Mouse (Mus musculus) stomach, embryonic 16.5 days (tissue): ENCODE measurements around the gene Aifm1. TPM values are rescaled to one million over a fixed set of nuclear protein-coding genes. Genes with fewer than 3 reads are reported as not detected.
"Not testable (repeated sequence)": the region's sequence is repeated elsewhere in the genome, so short reads cannot be mapped to it uniquely, and the experiment has no call there.

Source experiments
- ATAC-seq: fragments of 200-750 bp; cut with Nextera tagmentation; 2 replicates; pipeline ENCODE4 v1.8.0; 2017; ENCODE audit warnings: moderate number of reproducible peaks, moderate TSS enrichment; ENCODE audit not compliant: insufficient read depth, low FRiP score
- H3K27ac ChIP-seq: fragments of 300-500 bp; sonication (generic); 2 replicates; pipeline ENCODE4 v1.5.1; 2014; ENCODE audit warnings: low read length
- H3K27me3 ChIP-seq: fragments of 300-500 bp; sonication (generic); 2 replicates; pipeline ENCODE4 v1.6.1; 2014; ENCODE audit warnings: low read length, control low read depth, mixed read lengths; ENCODE audit not compliant: control insufficient read depth, insufficient read depth
- H3K36me3 ChIP-seq: fragments of 300-500 bp; sonication (generic); 2 replicates; pipeline ENCODE4 v1.6.1; 2014; ENCODE audit warnings: low read length; ENCODE audit not compliant: control insufficient read depth, insufficient read depth
- H3K4me1 ChIP-seq: fragments of 300-500 bp; sonication (generic); 2 replicates; pipeline ENCODE4 v1.6.1; 2014; ENCODE audit warnings: low read length, control low read depth, mixed read lengths; ENCODE audit not compliant: control insufficient read depth, insufficient read depth
- H3K4me2 ChIP-seq: fragments of 300-500 bp; sonication (generic); 2 replicates; pipeline ENCODE4 v1.6.1; 2014; ENCODE audit warnings: low read depth, low read length, mixed read lengths
- H3K4me3 ChIP-seq: fragments of 300-500 bp; sonication (generic); replicated peaks from 2 replicates; pipeline ENCODE4 v1.5.1; 2014; ENCODE audit warnings: mild to moderate bottlenecking, low read length
- H3K9ac ChIP-seq: fragments of 300-500 bp; sonication (generic); 2 replicates; pipeline ENCODE4 v1.6.1; 2014; ENCODE audit warnings: low read length
- H3K9me3 ChIP-seq: fragments of 300-500 bp; sonication (generic); replicated peaks from 2 replicates; pipeline ENCODE4 v1.6.1; 2016; ENCODE audit warnings: low read length, control low read depth; ENCODE audit not compliant: control insufficient read depth
- WGBS: fragments of 180-500 bp; shearing (Covaris S2); extraction: QIAGEN DNeasy Blood & Tissue Kit; methylation state at CpG from one replicate; pipeline ENCODE4 v1.1.7; 2014; 5-methylcytosine and 5-hydroxymethylcytosine counted together
- polyA plus RNA-seq: library from polyadenylated mRNA; unstranded; fragments of >200 nt; fragmentation: Nextera tagmentation; extraction: Ambion mirVana; gene quantifications from 2 replicates; pipeline ENCODE4 v1.2.1, GENCODE M21; 2015

Gene Aifm1
- polyA plus RNA-seq, 1 experiment from 2014 or later = 81.0 TPM

GRCm38 (mm10) chrX:48452931-48453673 is 60.3 kb downstream of the Aifm1 start:
- Histone ChIP-seq H3K4me1 (0 out of 2 replicates have a peak, but pooled peaks cover 6% of the 10 kb centered on the region), H3K27me3 (no peaks in the 10 kb centered on the region), H3K9ac (peak overlapping the region; percentile 81), H3K36me3 (no peaks in the 10 kb centered on the region), H3K27ac (peak overlapping the region; percentile 87), H3K4me2 (peak overlapping the region; percentile 57), H3K4me3 (peak overlapping the region; percentile 65), H3K9me3 (no peaks in the 10 kb centered on the region)
- ATAC-seq = no peak
- WGBS = 8% methylated on average over 51 of the region's 71 CpGs

DNA sequence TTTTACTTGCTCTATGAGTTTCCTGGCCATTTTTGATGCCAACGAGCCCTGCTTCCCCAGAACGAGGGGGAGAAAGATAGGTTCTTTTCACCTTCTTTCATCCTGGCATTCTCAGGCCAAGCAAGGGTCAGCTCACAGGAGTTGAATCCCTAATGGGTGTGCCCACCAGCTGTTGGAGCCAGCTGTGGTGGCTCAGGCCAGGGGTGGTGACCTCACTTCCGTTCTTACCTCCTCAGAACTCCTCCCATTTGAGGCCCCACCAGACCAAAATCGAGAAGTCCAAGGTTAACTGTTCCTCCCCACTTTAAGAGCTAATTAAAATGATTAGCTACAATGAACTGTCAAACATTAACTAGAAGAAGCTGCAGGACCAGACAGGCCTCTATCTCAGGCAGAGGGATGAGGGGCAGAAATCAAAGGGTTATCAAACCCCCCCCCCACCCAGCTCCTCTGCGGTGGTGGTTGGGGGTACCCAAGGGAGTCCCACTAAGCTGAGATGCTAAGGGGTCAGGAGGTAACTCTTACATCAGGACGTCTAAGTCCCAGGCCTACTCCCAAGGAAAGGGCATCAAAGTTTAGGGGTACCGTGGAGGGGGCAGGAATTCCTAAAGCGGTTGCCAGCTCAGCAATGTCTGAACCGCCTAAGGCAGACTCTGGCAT is 61.0 kb downstream of the Aifm1 start:
- Histone ChIP-seq H3K36me3 (no peaks in the 10 kb centered on the region), H3K4me2 (peak overlapping the region; percentile 57), H3K9ac (peak overlapping the region; percentile 81), H3K4me1 (0 out of 2 replicates have a peak, but pooled peaks cover 6% of the 10 kb centered on the region), H3K9me3 (no peaks in the 10 kb centered on the region), H3K27me3 (no peaks in the 10 kb centered on the region), H3K27ac (peak overlapping the region; percentile 87), H3K4me3 (peak overlapping the region; percentile 65)
- 25% methylated on average over 9 of the region's 9 CpGs for WGBS
- no peak for ATAC-seq

- H3K4me1 ChIP-seq = 0 out of 2 replicates have a peak, but pooled peaks cover 4% of the 10 kb centered on the region
- no peaks in the 10 kb centered on the region for H3K36me3 ChIP-seq
- 38% methylated on average over 10 of the region's 10 CpGs for WGBS
- H3K9ac ChIP-seq = no peak overlapping the region
- H3K4me3 ChIP-seq = no peak overlapping the region
- no peak for ATAC-seq
- 0 out of 2 replicates have a peak overlapping the region, but pooled peaks have one; percentile 2 for H3K4me2 ChIP-seq
- H3K27me3 ChIP-seq = no peaks in the 10 kb centered on the region
- H3K27ac ChIP-seq = no peak overlapping the region
- no peaks in the 10 kb centered on the region for H3K9me3 ChIP-seq
Observed at GRCm38 (mm10) chrX:48449646-48450045, 63.7 kb downstream of the Aifm1 start.

DNA sequence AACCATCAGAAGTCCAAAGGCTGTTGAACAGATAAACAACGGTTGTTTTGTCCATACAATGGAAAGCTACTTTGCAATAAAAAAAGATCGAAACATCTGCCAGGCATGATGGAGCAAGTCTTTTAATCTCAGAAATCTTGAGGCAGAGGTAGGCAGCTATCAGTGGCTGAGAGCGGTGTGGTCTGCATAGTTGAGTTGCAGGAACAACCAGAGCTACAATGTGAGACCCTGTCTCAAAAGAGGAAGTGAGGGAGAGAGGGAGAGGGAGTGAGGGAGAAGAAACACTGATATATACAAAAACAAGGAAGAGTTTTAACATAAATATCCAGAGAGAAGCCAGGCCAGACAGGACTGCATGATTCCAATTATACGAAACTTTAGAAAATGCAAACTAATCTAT is 68.7 kb downstream of the Aifm1 start:
- no peak for ATAC-seq
- no peak overlapping the region for H3K27ac ChIP-seq
- no peaks in the 10 kb centered on the region for H3K36me3 ChIP-seq
- WGBS = 77% methylated on average over 4 of the region's 4 CpGs
- no peak overlapping the region for H3K9ac ChIP-seq
- no peaks in the 10 kb centered on the region for H3K9me3 ChIP-seq
- H3K27me3 ChIP-seq = no peaks in the 10 kb centered on the region
- no peak overlapping the region for H3K4me2 ChIP-seq
- no peaks in the 10 kb centered on the region; the same call in 1 of the 2 replicates for H3K4me1 ChIP-seq
- H3K4me3 ChIP-seq = no peak overlapping the region

GRCm38 (mm10) chrX:48441954-48442353 is 71.4 kb downstream of the Aifm1 start:
- H3K4me1 ChIP-seq = peaks cover 4% of the 10 kb centered on the region
- no peaks in the 10 kb centered on the region for H3K9me3 ChIP-seq
- H3K27me3 ChIP-seq = no peaks in the 10 kb centered on the region
- ATAC-seq = no peak
- 70% methylated on average over 7 of the region's 7 CpGs for WGBS
- H3K27ac ChIP-seq = no peak overlapping the region
- H3K4me2 ChIP-seq = no peak overlapping the region
- no peaks in the 10 kb centered on the region for H3K36me3 ChIP-seq
- no peak overlapping the region for H3K9ac ChIP-seq
- no peak overlapping the region for H3K4me3 ChIP-seq

GRCm38 (mm10) chrX:48441548-48441947 is 71.8 kb downstream of the Aifm1 start:
- H3K4me1 ChIP-seq = peaks cover 4% of the 10 kb centered on the region
- H3K9ac ChIP-seq = no peak overlapping the region
- H3K27me3 ChIP-seq = no peaks in the 10 kb centered on the region
- H3K36me3 ChIP-seq = no peaks in the 10 kb centered on the region
- no peak overlapping the region for H3K27ac ChIP-seq
- no peaks in the 10 kb centered on the region for H3K9me3 ChIP-seq
- WGBS = 88% methylated on average over 6 of the region's 6 CpGs
- ATAC-seq = no peak
- no peak overlapping the region for H3K4me3 ChIP-seq
- no peak overlapping the region for H3K4me2 ChIP-seq

DNA sequence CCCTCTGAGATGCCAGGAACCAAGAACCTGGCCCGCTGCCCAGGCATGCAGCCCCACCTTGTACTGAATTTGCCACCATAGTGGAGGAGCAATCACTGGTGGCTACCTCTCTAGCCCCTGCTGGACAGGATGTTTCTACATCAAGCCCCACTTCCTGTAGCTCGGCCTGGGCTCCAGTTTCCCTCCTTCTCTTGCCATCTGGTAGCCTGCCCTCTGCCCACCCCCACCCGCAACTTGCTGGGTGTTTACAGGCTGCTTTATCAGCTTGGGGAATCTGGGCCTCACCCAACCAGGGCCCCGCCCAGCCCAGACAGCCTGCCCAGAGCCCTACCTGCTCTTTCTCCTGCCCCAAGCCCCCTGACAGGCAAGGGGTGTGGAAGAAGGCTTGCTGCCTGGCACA is 74.3 kb downstream of the Aifm1 start:
- H3K9me3 ChIP-seq = no peaks in the 10 kb centered on the region
- ATAC-seq = peak; percentile 58; the same call in 1 of the 2 replicates
- no peaks in the 10 kb centered on the region for H3K27me3 ChIP-seq
- no peak overlapping the region for H3K27ac ChIP-seq
- peaks cover 4% of the 10 kb centered on the region for H3K4me1 ChIP-seq
- H3K9ac ChIP-seq = no peak overlapping the region
- 46% methylated on average over 4 of the region's 4 CpGs for WGBS
- no peak overlapping the region for H3K4me3 ChIP-seq
- no peak overlapping the region for H3K4me2 ChIP-seq
- H3K36me3 ChIP-seq = no peaks in the 10 kb centered on the region

DNA sequence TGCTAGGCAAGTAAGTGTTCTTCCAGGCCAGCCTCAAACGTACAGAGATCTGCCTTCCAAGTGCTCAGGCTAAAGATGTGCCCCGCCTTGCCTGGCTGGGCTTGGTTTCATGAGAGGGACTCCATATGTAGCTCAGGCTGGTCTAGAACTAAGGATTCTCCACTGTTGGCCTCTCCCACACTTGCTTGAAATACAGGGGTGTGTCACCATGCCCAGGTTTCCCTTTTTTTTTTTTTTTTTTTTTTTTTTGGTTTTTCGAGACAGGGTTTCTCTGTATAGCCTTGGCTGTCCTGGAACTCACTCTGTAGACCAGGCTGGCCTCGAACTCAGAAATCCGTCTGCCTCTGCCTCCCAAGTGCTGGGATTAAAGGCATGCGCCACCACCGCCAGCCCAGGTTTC is 77.3 kb downstream of the Aifm1 start:
- not testable (repeated sequence) for H3K4me2 ChIP-seq, H3K27me3 ChIP-seq, H3K27ac ChIP-seq, H3K4me1 ChIP-seq, H3K9ac ChIP-seq, ATAC-seq, H3K36me3 ChIP-seq, H3K9me3 ChIP-seq, H3K4me3 ChIP-seq
- 79% methylated on average over 5 of the region's 7 CpGs for WGBS

DNA sequence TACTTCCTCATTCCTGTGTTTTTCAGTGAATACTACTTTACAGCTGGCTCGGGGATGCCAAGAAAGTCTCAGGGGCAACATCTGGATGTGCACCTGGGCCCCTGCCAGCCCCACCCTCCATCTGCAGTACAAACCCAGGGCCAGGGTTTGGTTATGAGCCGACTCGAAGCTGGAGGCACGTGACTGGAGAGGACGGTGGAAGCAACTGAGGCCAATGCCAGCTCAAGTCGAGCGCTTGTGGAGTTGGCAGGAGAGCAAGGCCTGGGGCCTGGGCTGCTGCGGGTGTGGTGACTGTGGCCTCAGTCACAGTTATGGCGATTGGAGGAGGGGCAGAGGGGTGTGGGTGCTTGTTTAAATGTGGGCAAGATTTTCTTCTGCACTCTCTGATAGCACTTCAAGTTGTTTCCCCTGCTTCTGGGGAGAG is 77.9 kb downstream of the Aifm1 start:
- no peaks in the 10 kb centered on the region for H3K27me3 ChIP-seq
- no peak for ATAC-seq
- H3K9me3 ChIP-seq = no peaks in the 10 kb centered on the region
- H3K4me2 ChIP-seq = no peak overlapping the region
- H3K27ac ChIP-seq = no peak overlapping the region
- WGBS = 48% methylated on average over 9 of the region's 9 CpGs
- H3K4me1 ChIP-seq = peaks cover 4% of the 10 kb centered on the region
- no peaks in the 10 kb centered on the region for H3K36me3 ChIP-seq
- no peak overlapping the region for H3K9ac ChIP-seq
- no peak overlapping the region for H3K4me3 ChIP-seq
